Mouse (Mus musculus) ES-Bruce4 (cell line): ENCODE measurements around the gene Gm18336.

Experiments
- CTCF ChIP-seq: IDR thresholded peaks from one replicate; pipeline ENCODE4 v1.8.1; 2011; ENCODE audit warnings: low read depth, low read length
- EP300 ChIP-seq: IDR thresholded peaks from 2 replicates; pipeline ENCODE4 v1.6.1; 2011; ENCODE audit warnings: low read depth, low read length; ENCODE audit not compliant: insufficient read depth
- POLR2A ChIP-seq: IDR thresholded peaks from one replicate; pipeline ENCODE4 v1.8.1; 2011; ENCODE audit warnings: low read length; ENCODE audit not compliant: insufficient read depth

DNA sequence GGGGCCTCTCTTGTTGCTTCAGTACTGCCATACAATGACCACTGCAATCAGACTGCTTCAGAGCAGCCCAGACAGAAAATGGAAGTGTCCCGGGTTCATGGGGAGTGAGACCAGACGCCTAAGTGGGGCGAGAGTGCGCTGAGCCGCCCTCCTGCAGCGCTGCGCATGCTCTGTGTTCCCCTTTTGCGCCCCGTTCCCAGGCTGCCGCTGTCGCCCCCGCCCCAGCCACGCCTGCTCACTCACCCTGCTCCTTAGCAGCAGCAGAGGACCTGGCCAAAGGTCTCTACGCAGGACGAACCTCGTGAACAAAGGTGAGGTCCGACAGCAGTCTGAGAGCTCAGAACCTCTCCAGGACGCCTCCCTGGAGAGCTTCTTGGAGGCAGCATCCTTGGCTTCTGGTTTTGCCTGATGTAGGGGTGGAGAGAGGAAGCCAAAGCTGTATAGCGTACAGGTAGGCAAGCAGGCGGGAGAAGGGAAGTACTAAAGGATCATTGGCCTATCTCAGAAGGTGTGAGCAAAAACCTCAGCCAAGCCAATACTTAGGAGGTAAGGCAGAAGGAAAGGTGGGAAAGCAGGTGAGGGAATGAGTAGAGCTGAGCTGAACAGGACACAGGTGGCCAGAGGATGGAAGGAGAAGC is 12.5 kb upstream of the Gm18336 start, which contains the start of gene Zfp92:
- no peak for TF ChIP-seq CTCF
- TF ChIP-seq POLR2A, result no peak
- no peak for TF ChIP-seq EP300
